Mouse (Mus musculus) stomach, embryonic 14.5 days (tissue): ENCODE measurements around the gene Izumo1. TPM values are rescaled to one million over a fixed set of nuclear protein-coding genes. Genes with fewer than 3 reads are reported as not detected.
A peak's percentile ranks its signal among the peaks of the same experiment; 100 is the strongest.

Source experiments
- ATAC-seq: fragments of 200-750 bp; cut with Nextera tagmentation; 2 replicates; pipeline ENCODE4 v1.8.0; 2017; ENCODE audit warnings: low read depth, moderate TSS enrichment; ENCODE audit not compliant: insufficient number of reproducible peaks, insufficient read depth, low FRiP score
- H3K27ac ChIP-seq: fragments of 300-500 bp; sonication (generic); 2 replicates; pipeline ENCODE4 v1.5.1; 2014; ENCODE audit warnings: mild to moderate bottlenecking, low read length, moderate library complexity, mixed read lengths
- H3K27me3 ChIP-seq: fragments of 300-500 bp; sonication (generic); 2 replicates; pipeline ENCODE4 v1.6.1; 2014; ENCODE audit warnings: low read length, control low read depth, mixed read lengths; ENCODE audit not compliant: control insufficient read depth, insufficient read depth
- H3K36me3 ChIP-seq: fragments of 300-500 bp; sonication (generic); 2 replicates; pipeline ENCODE4 v1.6.1; 2014; ENCODE audit warnings: mild to moderate bottlenecking, control low read depth, low read length, moderate library complexity, mixed read lengths; ENCODE audit not compliant: control insufficient read depth, insufficient read depth
- H3K4me1 ChIP-seq: fragments of 300-500 bp; sonication (generic); 2 replicates; pipeline ENCODE4 v1.6.1; 2014; ENCODE audit warnings: low read length, control low read depth, mixed read lengths; ENCODE audit not compliant: control insufficient read depth, insufficient read depth
- H3K4me2 ChIP-seq: fragments of 300-500 bp; sonication (generic); replicated peaks from 2 replicates; pipeline ENCODE4 v1.6.1; 2014; ENCODE audit warnings: low read depth, low read length, control low read depth
- H3K4me3 ChIP-seq: fragments of 300-500 bp; sonication (generic); 2 replicates; pipeline ENCODE4 v1.5.1; 2014; ENCODE audit warnings: low read depth, low read length, control low read depth
- H3K9ac ChIP-seq: fragments of 300-500 bp; sonication (generic); replicated peaks from 2 replicates; pipeline ENCODE4 v1.6.1; 2014; ENCODE audit warnings: low read depth, mild to moderate bottlenecking, control low read depth, low read length, moderate library complexity, mixed read lengths
- H3K9me3 ChIP-seq: fragments of 300-500 bp; sonication (generic); 2 replicates; pipeline ENCODE4 v1.6.1; 2016; ENCODE audit warnings: low read depth, low read length, control low read depth; ENCODE audit not compliant: control insufficient read depth
- WGBS: fragments of 180-500 bp; shearing (Covaris S2); extraction: QIAGEN DNeasy Blood & Tissue Kit; methylation state at CpG from one replicate; pipeline ENCODE4 v1.1.7; 2014; 5-methylcytosine and 5-hydroxymethylcytosine counted together
- polyA plus RNA-seq: library from polyadenylated mRNA; unstranded; fragments of >200 nt; fragmentation: Nextera tagmentation; extraction: Ambion mirVana; gene quantifications from 2 replicates; pipeline ENCODE4 v1.2.1, GENCODE M21; 2014

Gene Izumo1
- polyA plus RNA-seq, 1 experiment from 2014 or later, result 0.23 TPM

DNA sequence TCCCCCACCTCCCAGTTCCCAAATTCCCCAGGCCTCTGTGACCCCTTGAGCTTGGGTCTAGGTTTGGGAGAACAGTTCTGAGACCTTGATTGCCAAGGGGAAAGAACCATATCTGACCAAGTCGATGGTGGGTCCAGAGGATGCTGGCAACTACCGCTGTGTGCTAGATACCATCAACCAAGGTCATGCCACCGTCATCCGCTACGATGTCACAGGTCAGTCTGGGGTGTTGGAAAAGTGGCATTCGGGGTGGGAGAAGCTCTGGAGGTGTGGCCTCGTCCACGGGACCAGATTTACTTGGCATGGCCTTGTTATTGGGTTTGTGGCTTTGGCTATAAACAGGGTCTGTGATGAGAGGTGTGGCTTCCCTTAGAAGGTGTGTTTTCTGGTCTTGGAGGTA is 3.9 kb downstream of the Izumo1 start:
- 86% methylated on average over 8 of the region's 8 CpGs for WGBS
- no peak overlapping the region for H3K4me2 ChIP-seq
- no peak overlapping the region for H3K9ac ChIP-seq
- no peak for ATAC-seq
- H3K27ac ChIP-seq, result no peak overlapping the region
- H3K4me3 ChIP-seq, result no peak overlapping the region
- no peaks in the 10 kb centered on the region for H3K27me3 ChIP-seq
- no peaks in the 10 kb centered on the region for H3K36me3 ChIP-seq
- H3K9me3 ChIP-seq, result no peaks in the 10 kb centered on the region
- H3K4me1 ChIP-seq, result 0 out of 2 replicates have a peak, but pooled peaks cover 2% of the 10 kb centered on the region

- Histone ChIP-seq H3K27me3 (no peaks in the 10 kb centered on the region), H3K4me1 (0 out of 2 replicates have a peak, but pooled peaks cover 2% of the 10 kb centered on the region), H3K36me3 (no peaks in the 10 kb centered on the region), H3K4me3 (no peak overlapping the region), H3K4me2 (no peak overlapping the region), H3K9me3 (no peaks in the 10 kb centered on the region), H3K27ac (no peak overlapping the region), H3K9ac (no peak overlapping the region)
- no peak for ATAC-seq
- WGBS, result 81% methylated on average over 7 of the region's 7 CpGs
Observed at GRCm38 (mm10) chr7:45626571-45627076, 5.0 kb downstream of the Izumo1 start.

- Histone ChIP-seq H3K4me2 (peak within 1 kb of the TSS; percentile 99), H3K4me3 (peak within 1 kb of the TSS; percentile 60), H3K9ac (peak within 1 kb of the TSS; percentile 72), H3K27ac (peak within 1 kb of the TSS; percentile 55), H3K36me3 (no peaks in the 10 kb centered on the region), H3K9me3 (no peaks in the 10 kb centered on the region), H3K27me3 (no peaks in the 10 kb centered on the region), H3K4me1 (0 out of 2 replicates have a peak, but pooled peaks cover 2% of the 10 kb centered on the region)
- ATAC-seq, result peak; percentile 15; the same call in 1 of the 2 replicates
- WGBS, result 74% methylated on average over 9 of the region's 9 CpGs
Observed at GRCm38 (mm10) chr7:45627261-45627660, 5.7 kb downstream of the Izumo1 start, which contains the start of gene Rasip1. Gene Rasip1 (plus strand): TSS chr7:45627488.

- Histone ChIP-seq H3K4me1 (0 out of 2 replicates have a peak, but pooled peaks cover 2% of the 10 kb centered on the region), H3K27me3 (no peaks in the 10 kb centered on the region), H3K36me3 (no peaks in the 10 kb centered on the region), H3K4me2 (peak overlapping the region; percentile 99), H3K27ac (peak overlapping the region; percentile 55), H3K4me3 (peak overlapping the region; percentile 60), H3K9me3 (no peaks in the 10 kb centered on the region), H3K9ac (peak overlapping the region; percentile 72)
- 1% methylated on average over 105 of the region's 105 CpGs for WGBS
- peak; percentile 78 for ATAC-seq
Observed at GRCm38 (mm10) chr7:45628364-45629294, 7.0 kb downstream of the Izumo1 start.

- Histone ChIP-seq H3K27ac (no peak overlapping the region), H3K27me3 (no peaks in the 10 kb centered on the region), H3K4me2 (no peak overlapping the region), H3K36me3 (no peaks in the 10 kb centered on the region), H3K4me1 (0 out of 2 replicates have a peak, but pooled peaks cover 2% of the 10 kb centered on the region), H3K4me3 (no peak overlapping the region), H3K9me3 (no peaks in the 10 kb centered on the region), H3K9ac (no peak overlapping the region)
- ATAC-seq, result no peak
- 74% methylated on average over 23 of the region's 23 CpGs for WGBS
Observed at GRCm38 (mm10) chr7:45630064-45630907, 8.7 kb downstream of the Izumo1 start.

DNA sequence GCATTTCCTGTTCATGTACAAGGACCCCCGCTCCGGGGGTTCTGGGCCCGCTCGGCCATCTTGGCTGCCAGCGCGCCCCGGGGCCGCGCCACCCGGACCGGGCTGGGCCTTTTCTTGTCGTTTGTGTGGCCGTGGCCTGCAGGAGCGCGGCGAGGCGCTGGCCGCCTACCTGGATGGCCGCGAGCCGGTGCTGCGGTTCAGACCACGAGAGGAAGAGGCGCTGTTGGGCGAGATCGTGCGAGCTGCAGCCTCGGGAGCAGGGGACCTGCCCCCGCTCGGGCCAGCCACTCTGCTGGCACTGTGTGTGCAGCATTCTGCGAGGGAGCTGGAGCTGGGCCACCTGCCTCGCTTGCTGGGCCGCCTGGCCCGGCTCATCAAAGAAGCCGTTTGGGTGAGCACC is 10.9 kb downstream of the Izumo1 start:
- 0 out of 2 replicates have a peak overlapping the region, but pooled peaks have one; percentile 21 for H3K9ac ChIP-seq
- peak overlapping the region; percentile 10; the same call in 1 of the 2 replicates for H3K4me3 ChIP-seq
- WGBS, result 17% methylated on average over 35 of the region's 35 CpGs
- peaks cover 3% of the 10 kb centered on the region; the same call in 1 of the 2 replicates for H3K36me3 ChIP-seq
- no peaks in the 10 kb centered on the region; the same call in 1 of the 2 replicates for H3K9me3 ChIP-seq
- peak overlapping the region; percentile 37 for H3K4me2 ChIP-seq
- H3K4me1 ChIP-seq, result 0 out of 2 replicates have a peak, but pooled peaks cover 2% of the 10 kb centered on the region
- no peaks in the 10 kb centered on the region for H3K27me3 ChIP-seq
- 0 out of 2 replicates have a peak, but pooled peaks have one; percentile 29 for ATAC-seq
- H3K27ac ChIP-seq, result no peak overlapping the region

DNA sequence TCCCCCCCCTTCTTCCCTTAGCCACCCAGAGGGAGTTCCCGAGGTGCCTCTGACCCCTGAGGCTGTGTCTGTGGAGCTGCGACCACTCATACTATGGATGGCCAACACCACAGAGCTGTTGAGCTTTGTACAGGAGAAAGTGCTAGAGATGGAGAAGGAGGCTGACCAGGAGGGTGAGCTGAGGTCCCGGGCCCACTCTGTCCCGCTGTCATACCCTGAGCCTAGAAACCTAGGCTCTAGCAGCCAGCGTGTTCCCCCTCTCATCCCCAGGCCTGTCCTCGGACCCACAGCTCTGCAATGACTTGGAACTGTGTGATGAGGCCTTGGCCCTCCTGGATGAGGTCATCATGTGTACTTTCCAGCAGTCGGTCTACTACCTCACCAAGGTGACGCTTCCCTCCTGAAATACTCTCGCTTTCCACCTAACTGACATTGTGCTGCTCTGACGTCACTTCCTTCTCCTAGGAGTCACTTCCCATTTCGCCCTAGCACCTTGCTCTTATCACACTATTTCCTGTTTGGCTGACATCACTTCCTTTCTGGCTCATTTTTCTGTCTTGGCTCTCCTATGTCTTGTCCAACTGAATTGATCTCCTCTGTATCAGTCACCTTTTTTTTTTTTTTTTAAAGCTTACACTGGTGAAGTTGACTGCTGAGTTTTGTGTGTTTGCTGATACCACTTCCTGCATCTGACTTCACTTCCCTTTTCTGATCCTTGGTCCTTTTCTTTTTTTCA is 13.5 kb downstream of the Izumo1 start:
- H3K27ac ChIP-seq, result no peak overlapping the region
- ATAC-seq, result no peak
- H3K9ac ChIP-seq, result no peak overlapping the region
- no peaks in the 10 kb centered on the region; the same call in 1 of the 2 replicates for H3K9me3 ChIP-seq
- H3K27me3 ChIP-seq, result no peaks in the 10 kb centered on the region
- peaks cover 9% of the 10 kb centered on the region for H3K4me1 ChIP-seq
- peaks cover 3% of the 10 kb centered on the region; the same call in 1 of the 2 replicates for H3K36me3 ChIP-seq
- H3K4me3 ChIP-seq, result no peak overlapping the region
- WGBS, result 84% methylated on average over 11 of the region's 11 CpGs
- no peak overlapping the region for H3K4me2 ChIP-seq
